Mouse (Mus musculus) G1E (cell line): Measurements from ENCODE around the gene Mrpl37. TPM values are rescaled to one million over a fixed set of nuclear protein-coding genes. Genes with fewer than 3 reads are reported as not detected.

ENCODE experiments used
- ATAC-seq: 2 replicates; pipeline ENCODE4 v1.8.0; 2016; ENCODE audit warnings: mild to moderate bottlenecking; ENCODE audit not compliant: insufficient number of reproducible peaks, poor library complexity, low FRiP score, severe bottlenecking; ENCODE audit errors: extremely low read depth
- DNase-seq: peaks from one replicate; pipeline ENCODE4 v3.0.0; 2012; ENCODE audit warnings: low spot score
- H3K27me3 ChIP-seq: 2 replicates; pipeline ENCODE4 v1.6.1; 2012; ENCODE audit warnings: mild to moderate bottlenecking, low read length, inconsistent platforms; ENCODE audit not compliant: insufficient read depth
- H3K36me3 ChIP-seq: replicated peaks from 2 replicates; pipeline ENCODE3; 2012; ENCODE audit warnings: mild to moderate bottlenecking, inconsistent platforms
- H3K4me1 ChIP-seq: 2 replicates; pipeline ENCODE4 v1.6.1; 2012; ENCODE audit warnings: low read depth, low read length, inconsistent platforms, mixed read lengths; ENCODE audit not compliant: insufficient read depth
- H3K4me3 ChIP-seq: 2 replicates; pipeline ENCODE4 v1.5.1; 2012; ENCODE audit warnings: low read depth, mild to moderate bottlenecking, inconsistent platforms, low read length, moderate library complexity, mixed read lengths
- H3K9me3 ChIP-seq: replicated peaks from 2 replicates; pipeline ENCODE4 v1.6.1; 2012; ENCODE audit warnings: inconsistent platforms
- CTCF ChIP-seq: IDR thresholded peaks from 2 replicates; pipeline ENCODE4 v1.5.1; 2012; ENCODE audit warnings: low read depth, low read length, inconsistent platforms, mixed read lengths
- GATA1 ChIP-seq: IDR thresholded peaks from 2 replicates; pipeline ENCODE4 v1.6.1; 2012; ENCODE audit warnings: borderline replicate concordance, low read length, inconsistent platforms, mixed read lengths
- GATA2 ChIP-seq: IDR thresholded peaks from 2 replicates; pipeline ENCODE4 v1.6.1; 2012; ENCODE audit warnings: low read depth, low read length, inconsistent platforms, borderline replicate concordance
- POLR2AphosphoS5 ChIP-seq: IDR thresholded peaks from 2 replicates; pipeline ENCODE4 v1.6.1; 2012; ENCODE audit warnings: low read depth, low read length, inconsistent platforms; ENCODE audit not compliant: insufficient replicate concordance
- TAL1 ChIP-seq: conservative IDR thresholded peaks from 2 replicates; pipeline ENCODE4 v1.6.1; 2012; ENCODE audit warnings: low read depth, low read length, inconsistent platforms, mixed read lengths
- polyA plus RNA-seq: library from polyadenylated mRNA; stranded (reverse); fragments of >175 nt; gene quantifications from 2 replicates; pipeline ENCODE4 v1.2.3, GENCODE M21; 2012
- total RNA-seq, 2 experiments: library from RNA; stranded (forward) in 1 of 2; stranded (reverse) in 1 of 2; fragments of 200-1000 nt in 1 of 2; fragments of >200 nt in 1 of 2; fragmentation: Nextera tagmentation in 1 of 2; gene quantifications; 2 replicates each; pipeline ENCODE4 v1.2.3; 2014 to 2017

Mrpl37 gene
- total and polyA plus RNA-seq, 3 experiments: 41.0 to 95.0 (median 50.4) TPM

DNA sequence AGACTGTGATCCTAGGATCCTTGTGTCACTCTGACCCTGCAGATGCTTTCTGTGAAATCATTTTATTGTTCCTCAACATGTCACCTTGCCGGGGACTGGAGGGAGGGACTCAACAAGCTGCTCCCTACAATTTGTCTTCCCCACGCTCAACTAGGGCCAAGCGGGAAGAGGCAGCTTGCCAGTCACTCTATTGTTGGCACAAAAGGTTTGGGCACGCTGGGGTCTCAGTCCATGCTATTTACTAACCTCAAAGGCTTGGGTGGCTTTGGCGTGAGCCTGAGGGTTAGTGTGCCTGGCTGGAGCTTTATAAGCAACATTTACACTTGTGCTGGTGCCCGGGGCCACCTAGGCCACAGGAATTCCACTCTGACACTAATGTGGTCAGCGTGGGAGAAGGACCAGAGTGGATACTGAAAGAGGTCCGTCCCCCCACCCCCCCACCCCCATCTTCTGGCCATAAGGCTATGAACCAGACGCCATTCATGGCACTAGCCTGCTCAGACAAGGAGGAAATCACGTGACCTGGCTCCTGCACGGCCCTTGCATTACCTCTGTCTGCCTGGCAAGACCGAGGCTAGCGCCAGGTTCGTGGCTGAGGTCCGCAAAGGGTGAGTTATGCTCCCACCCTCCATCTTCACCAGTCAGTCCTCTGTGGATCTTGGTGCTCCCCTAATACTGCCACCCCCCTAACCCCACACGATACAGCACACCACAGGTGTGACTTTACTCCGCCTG is 32.3 kb upstream of the Mrpl37 start:
- Histone ChIP-seq H3K9me3 (no peaks in the 10 kb centered on the region), H3K27me3 (peaks cover 49% of the 10 kb centered on the region), H3K4me1 (no peaks in the 10 kb centered on the region), H3K36me3 (no peaks in the 10 kb centered on the region), H3K4me3 (no peak overlapping the region)
- no peak for ATAC-seq
- TF ChIP-seq POLR2AphosphoS5: no peak
- TF ChIP-seq CTCF: no peak
- TF ChIP-seq GATA2: no peak
- no peak for TF ChIP-seq GATA1
- no peak for TF ChIP-seq TAL1
- DNase-seq: no peak

- no peaks in the 10 kb centered on the region for H3K4me1 ChIP-seq
- no peak for DNase-seq
- no peak overlapping the region for H3K4me3 ChIP-seq
- TF ChIP-seq TAL1 (no peak), GATA1 (no peak), CTCF (no peak), GATA2 (no peak), POLR2AphosphoS5 (no peak)
- ATAC-seq: no peak
- no peaks in the 10 kb centered on the region for H3K36me3 ChIP-seq
- peaks cover 51% of the 10 kb centered on the region for H3K27me3 ChIP-seq
- no peaks in the 10 kb centered on the region for H3K9me3 ChIP-seq
Measured at GRCm38 (mm10) chr4:107098375-107098774, 31.7 kb upstream of the Mrpl37 start.

GRCm38 (mm10) chr4:107097871-107098270 is 31.2 kb upstream of the Mrpl37 start:
- Histone ChIP-seq H3K36me3 (no peaks in the 10 kb centered on the region), H3K4me3 (no peak overlapping the region), H3K27me3 (peaks cover 49% of the 10 kb centered on the region), H3K4me1 (no peaks in the 10 kb centered on the region), H3K9me3 (no peaks in the 10 kb centered on the region)
- ATAC-seq (no peak), DNase-seq (no peak)
- TF ChIP-seq TAL1: no peak

DNA sequence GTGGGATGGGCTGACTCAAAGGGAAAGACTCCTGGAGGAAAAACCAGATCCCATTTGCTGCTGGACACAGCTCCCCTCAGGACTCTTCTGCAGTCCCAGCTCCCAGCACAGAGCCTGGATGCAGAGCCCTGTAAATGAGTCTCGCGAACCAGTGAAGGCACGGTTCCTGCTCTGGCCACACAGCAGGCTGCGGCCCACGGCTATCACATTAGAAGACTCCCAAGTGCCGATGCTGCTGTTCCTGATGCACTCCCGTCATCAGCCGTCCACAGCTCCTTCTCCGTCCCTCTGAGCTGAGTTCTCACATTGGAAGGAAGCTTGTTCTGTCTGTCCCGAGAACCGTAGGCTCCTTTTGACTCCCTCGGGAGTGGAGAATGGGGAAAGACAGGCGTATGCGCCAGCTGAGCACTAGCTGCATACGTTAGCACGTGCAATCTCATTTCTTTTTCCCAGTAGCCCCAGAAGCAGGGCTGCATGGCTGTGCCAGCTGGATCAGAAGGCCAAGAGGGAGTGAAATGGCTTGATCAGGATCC is 30.2 kb upstream of the Mrpl37 start, which contains the start of gene Cdcp2:
Cdcp2 (plus strand) TSS at position 51 of the 533 bp plus-strand sequence.
- ATAC-seq (no peak), DNase-seq (no peak)
- no peaks in the 10 kb centered on the region for H3K4me1 ChIP-seq
- TF ChIP-seq GATA2 (no peak), POLR2AphosphoS5 (no peak), TAL1 (no peak), CTCF (no peak), GATA1 (no peak)
- H3K9me3 ChIP-seq: no peaks in the 10 kb centered on the region
- H3K27me3 ChIP-seq: peaks cover 46% of the 10 kb centered on the region
- no peaks in the 10 kb centered on the region for H3K36me3 ChIP-seq
- no peak within 1 kb of the TSS for H3K4me3 ChIP-seq

DNA sequence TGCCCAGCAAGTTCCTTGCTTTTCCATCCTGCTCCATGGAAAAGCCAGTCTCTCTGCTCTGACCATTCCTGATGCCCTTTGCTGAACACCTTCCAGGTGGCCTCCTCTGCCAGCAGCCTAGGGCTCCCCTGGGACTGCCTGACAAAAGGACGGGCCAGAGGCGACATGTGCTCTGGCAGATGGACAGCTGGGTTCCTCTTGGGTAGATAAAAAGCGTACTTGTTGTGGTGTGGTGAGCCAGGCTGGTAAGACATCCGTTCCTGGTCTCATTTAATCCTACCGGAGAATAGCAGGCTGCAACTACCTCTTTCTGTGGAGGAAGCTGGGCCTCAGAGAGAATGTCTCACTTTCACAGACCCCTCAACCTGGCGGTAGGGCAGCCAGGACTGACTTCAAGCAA is 29.4 kb upstream of the Mrpl37 start:
- H3K36me3 ChIP-seq: no peaks in the 10 kb centered on the region
- ATAC-seq: no peak
- H3K4me1 ChIP-seq: no peaks in the 10 kb centered on the region
- H3K9me3 ChIP-seq: no peaks in the 10 kb centered on the region
- TF ChIP-seq GATA1 (no peak), GATA2 (no peak), POLR2AphosphoS5 (no peak), TAL1 (no peak), CTCF (no peak)
- peaks cover 55% of the 10 kb centered on the region for H3K27me3 ChIP-seq
- no peak for DNase-seq
- no peak overlapping the region for H3K4me3 ChIP-seq

DNA sequence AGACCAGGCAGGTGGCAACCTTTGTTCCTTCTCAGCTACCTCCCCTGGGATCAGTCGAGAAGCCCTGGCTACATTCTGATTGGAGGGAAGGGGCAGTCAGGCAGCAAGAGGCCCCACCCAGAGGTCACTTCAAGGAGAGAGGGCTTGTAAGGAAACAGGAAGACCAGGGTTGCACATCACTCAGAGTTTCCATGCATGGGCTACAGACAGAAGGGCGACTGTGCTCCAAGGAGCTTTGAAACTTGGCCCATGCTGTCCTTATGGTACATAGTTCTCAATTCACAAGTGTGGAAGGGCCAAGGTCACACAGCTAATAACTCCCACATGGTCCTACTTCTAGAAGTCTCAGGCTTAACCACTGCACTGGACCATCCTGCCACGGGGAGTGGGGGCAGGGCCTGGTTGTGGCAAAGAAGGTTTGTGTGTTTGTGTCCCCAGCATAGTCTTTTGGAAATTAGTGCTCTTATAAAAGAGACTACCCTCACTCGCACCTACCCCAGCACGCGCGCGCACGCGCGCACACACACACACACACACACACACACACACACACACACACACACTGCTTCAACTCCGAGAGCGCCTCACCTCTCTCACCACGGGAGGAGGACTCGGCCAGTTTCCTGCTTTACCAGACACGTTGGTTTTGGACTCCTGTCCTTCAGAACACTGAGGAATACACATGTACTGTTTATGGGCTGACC is 28.0 kb upstream of the Mrpl37 start:
- H3K4me3 ChIP-seq: no peak overlapping the region
- ATAC-seq: no peak
- no peaks in the 10 kb centered on the region for H3K4me1 ChIP-seq
- H3K9me3 ChIP-seq: no peaks in the 10 kb centered on the region
- H3K36me3 ChIP-seq: no peaks in the 10 kb centered on the region
- DNase-seq: no peak
- peaks cover 55% of the 10 kb centered on the region for H3K27me3 ChIP-seq
- TF ChIP-seq GATA1 (no peak), POLR2AphosphoS5 (no peak), CTCF (no peak), GATA2 (no peak), TAL1 (no peak)
